Mouse (Mus musculus): Measurements from ENCODE around the gene Vapa. TPM values are rescaled to one million over a fixed set of nuclear protein-coding genes. Genes with fewer than 3 reads are reported as not detected.
"Not testable (repeated sequence)": the region's sequence is repeated elsewhere in the genome, so short reads cannot be mapped to it uniquely, and the experiment has no call there.

Vapa gene
- 100 to 1,000 TPM; 108 to 115 TPM for total RNA-seq (2021)
- long read RNA-seq, experiment 1, transcript Vapa-201 (6 exons, 3,369 nt) = major isoform, 473 of 512 reads
- long read RNA-seq, experiment 1, partial matches to known transcripts = 8 of 512 reads
- long read RNA-seq, experiment 1, other reads (novel, unspliced or antisense) = 31 of 512 reads
- long read RNA-seq, experiment 2, transcript Vapa-201 (6 exons, 3,369 nt) = major isoform, 208 of 225 reads
- long read RNA-seq, experiment 2, partial matches to known transcripts = 5 of 225 reads
- long read RNA-seq, experiment 2, other reads (novel, unspliced or antisense) = 12 of 225 reads

GRCm38 (mm10) chr17:65613463-65614412 lies at the start of gene Vapa:
Gene Vapa (minus strand): TSS chr17:65613555.
- peak; percentile 99 for DNase-seq

DNA sequence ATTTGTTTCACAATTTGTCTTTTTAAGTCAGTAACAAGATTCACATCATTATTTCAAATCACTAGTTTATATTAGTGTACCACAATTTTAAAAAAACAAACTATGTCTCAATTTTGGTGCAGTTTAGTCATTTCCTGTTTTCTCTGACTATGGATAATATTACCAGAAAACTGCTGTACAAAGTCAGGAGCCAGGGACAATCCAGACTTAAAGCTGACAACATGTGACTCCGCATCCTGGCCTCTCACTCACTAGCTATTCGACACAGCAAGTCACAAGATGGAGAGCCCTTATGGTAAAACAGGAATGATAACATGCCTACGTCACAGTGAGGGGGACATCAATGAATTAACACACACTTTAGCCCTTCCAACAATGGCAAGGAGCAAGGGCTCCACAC lies 49.3 kb upstream of the Vapa start:
- DNase-seq = no peak

DNA sequence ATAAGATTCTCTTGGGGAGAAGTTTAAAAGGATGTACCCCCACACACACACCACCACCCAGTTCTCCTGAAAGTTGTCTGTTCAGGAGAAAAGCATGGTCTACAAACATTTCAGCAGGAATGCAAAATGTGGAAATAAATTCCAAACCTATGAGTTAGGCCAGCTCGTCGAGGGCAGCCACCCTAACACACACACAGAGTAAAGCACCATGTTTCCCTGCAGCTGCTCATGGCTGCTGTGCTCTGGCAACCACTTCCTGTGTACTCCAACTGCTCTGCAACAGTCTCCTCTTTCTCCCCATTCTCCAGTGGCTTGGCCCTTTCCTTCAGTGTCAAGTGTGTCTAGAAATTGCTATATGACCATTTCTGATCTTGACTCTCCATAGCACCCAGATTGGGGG lies 45.1 kb upstream of the Vapa start:
- DNase-seq = no peak

- no peak for DNase-seq
Measured at GRCm38 (mm10) chr17:65657958-65658357, 44.6 kb upstream of the Vapa start.

- DNase-seq = no peak
Measured at GRCm38 (mm10) chr17:65656731-65657130, 43.4 kb upstream of the Vapa start.

DNA sequence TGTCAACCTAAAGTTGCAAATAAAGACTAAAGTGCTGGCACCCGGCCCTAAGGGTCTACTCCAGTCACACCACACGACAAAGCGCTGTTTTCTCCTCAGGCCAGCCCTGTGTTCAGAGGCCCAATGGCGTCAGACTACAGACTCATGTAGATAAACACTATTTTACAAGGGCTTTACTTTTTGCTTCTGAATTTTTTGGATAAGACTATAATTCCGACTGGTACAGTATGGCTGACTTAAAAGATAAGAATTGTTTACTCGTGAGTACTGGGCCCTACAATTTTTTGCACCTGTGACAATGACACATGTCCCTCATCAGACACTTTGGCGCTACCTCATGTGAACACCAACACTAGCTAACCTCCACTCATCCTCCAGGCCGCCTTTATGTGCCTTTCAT lies 42.7 kb upstream of the Vapa start:
- DNase-seq = no peak

GRCm38 (mm10) chr17:65655608-65656007 lies 42.3 kb upstream of the Vapa start:
- DNase-seq = no peak

DNA sequence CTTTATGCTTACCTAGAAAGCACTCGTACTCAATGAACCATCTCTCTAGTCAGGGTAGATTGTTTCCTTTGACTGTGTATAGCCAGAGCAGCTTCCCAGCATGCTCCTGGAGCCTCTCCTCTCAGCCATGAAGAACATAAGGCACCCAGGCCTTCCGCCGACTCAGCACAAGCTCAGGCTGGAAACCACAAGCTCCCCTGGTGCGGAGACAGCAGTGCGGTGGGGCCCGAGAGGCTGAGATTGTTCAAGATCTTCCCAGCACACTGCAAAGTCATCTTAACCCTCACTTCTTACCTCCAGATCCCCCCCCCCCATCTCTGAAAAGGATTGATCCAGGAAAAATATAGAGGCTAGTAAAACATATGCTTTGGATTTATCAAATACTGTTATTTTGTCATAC lies 37.2 kb upstream of the Vapa start:
- no peak for DNase-seq

DNA sequence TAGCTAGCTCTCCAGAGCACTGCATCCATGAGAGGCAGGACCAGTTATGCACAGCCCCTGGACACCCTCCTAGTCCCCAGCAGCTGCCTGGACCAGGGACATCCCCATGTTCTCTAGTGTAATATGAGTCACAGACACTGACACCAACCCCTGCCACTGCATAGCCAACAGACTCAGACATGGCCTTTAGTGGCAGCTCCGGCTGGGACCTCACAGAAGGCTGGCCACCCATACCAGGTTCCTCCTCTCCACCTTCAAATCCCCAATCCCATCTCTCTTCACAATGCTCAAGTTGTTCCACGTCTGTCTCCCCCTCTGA lies 35.8 kb upstream of the Vapa start:
- peak; percentile 31 for DNase-seq

DNA sequence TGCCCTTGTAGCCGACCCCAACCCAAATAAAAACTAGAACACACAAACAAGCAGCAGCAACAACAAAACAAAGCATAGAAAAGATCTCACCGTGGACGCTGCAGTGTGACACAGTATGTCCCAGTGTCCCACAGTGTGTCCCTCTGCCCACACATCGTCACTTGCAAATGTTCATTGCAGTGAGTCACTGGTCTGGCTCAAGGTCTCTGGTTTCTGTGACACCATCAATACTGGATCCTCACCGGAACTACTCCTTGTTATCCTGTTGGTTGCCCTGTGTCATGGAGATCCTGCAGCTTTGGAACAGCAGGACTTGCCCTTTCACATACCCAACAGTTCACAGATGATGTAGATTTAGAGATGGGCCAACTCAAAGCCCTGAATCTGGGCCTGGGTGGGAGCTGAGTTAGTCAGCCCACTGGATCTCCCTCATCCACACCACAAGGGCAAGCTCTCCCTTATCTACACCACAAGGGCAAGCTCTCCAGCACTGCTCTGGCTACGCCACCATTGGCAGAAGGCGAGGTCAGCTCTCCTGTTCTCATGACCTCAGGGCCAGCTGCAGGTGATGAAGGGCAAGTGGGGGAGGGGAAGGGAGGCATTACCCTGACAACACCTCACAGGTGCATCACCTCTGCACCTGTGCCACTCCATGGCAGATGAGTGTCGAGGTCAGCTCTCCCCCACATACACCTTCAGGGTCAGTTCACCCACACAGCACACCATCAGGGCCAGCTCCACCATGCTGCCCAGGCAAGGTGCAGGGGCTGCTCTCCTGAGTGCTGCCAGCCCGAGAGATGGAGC lies 35.2 kb upstream of the Vapa start:
- peak; percentile 66 for DNase-seq

DNA sequence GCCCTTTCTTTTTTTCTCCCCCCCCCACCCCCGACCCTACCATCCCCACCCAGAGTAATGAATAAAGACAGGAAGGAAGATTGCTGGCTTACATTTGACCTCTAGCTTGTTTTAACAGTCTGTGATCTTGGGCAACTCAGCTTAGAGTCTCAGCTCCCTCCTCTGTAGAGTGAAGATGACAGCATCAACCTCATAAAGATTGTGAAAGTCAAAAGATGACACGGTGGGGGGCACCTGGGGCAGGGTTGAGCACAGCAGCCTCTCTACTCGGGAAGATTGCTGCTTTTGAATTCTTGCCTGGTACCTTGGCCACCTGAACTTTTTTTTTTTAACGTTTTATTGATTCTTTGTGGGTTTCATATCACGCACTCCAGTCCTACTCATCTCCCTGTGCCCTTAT lies 34.6 kb upstream of the Vapa start:
- no peak for DNase-seq

- peak; percentile 79 for DNase-seq
Measured at GRCm38 (mm10) chr17:65647226-65647625, 33.9 kb upstream of the Vapa start.

GRCm38 (mm10) chr17:65643579-65643978 lies 30.2 kb upstream of the Vapa start:
- no peak for DNase-seq

DNA sequence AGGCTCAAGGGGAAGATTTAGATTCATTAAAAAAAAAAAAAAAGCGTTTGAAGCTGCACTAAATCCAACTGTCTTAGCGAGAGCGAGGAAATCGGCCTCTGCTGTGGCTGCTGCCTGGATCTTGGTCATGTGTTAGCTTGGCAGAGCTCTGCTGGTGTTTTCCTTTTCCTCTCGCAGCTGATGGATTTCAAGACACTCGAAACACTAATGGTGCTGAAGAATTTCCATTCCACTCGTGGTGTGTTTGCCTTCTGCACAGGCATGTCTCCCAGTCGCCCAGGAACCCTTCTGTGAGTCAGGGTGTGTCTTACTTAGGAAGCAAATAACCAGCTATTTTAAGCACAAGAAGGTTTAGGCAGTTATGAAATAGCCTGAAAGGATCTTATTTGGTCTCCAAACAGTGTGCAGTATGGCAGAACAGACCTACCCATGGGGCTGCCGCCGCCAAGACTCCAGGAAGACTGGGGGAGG lies 29.7 kb upstream of the Vapa start:
- DNase-seq = no peak

- DNase-seq = no peak
Measured at GRCm38 (mm10) chr17:65642578-65642991, 29.2 kb upstream of the Vapa start.

- DNase-seq = no peak
Measured at GRCm38 (mm10) chr17:65641734-65642218, 28.4 kb upstream of the Vapa start, which contains the start of gene Txndc2. Gene Txndc2 (minus strand): TSS chr17:65642168.

DNA sequence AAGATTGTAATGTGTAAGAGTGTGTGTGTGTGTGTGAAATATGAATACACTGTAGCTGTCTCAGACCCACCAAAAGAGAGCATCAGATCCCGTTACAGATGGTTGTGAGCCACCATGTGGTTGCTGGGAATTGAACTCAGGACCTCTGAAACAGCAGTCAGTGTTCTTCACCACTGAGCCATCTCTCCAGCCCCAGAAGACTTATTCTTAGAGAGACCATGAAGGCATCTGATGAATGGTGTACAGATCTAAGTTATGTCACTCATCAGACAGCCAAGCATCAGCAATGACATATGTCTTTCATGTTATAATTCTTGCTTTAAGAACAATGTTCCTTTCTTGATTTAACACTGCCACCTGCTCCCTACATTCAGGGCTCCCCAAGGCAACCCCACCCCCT lies 25.8 kb upstream of the Vapa start:
- no peak for DNase-seq

DNA sequence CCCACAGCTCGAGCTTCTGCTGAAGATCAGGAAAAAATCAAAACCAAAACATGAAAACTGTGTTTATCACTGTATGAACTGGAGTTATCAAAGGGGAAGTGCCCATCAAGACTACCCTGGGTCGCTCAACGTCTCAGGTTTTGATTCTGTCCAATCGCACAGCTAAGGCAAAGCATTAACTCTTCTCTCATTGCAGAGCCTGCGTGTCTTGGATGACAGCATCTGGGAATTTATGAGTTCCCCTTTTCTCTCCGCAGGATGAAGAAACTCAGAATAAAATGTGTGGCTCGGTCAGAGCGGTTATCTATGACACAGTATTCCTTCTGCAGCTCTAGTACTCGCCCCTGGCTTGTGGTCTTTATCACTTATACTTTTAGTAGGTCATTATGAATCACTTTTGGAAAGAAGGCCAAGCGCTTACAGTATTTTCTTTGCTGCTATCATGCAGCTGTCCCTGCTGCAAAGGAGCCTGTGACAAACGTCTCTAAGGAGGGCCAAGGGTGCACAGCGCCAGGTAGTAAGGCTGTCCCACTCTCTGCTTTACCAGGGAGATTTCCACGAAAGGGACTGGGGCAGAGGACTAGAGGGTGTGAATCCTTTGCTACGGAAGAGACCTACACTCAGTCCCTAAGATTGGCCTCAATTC lies 22.5 kb upstream of the Vapa start:
- no peak for DNase-seq

DNA sequence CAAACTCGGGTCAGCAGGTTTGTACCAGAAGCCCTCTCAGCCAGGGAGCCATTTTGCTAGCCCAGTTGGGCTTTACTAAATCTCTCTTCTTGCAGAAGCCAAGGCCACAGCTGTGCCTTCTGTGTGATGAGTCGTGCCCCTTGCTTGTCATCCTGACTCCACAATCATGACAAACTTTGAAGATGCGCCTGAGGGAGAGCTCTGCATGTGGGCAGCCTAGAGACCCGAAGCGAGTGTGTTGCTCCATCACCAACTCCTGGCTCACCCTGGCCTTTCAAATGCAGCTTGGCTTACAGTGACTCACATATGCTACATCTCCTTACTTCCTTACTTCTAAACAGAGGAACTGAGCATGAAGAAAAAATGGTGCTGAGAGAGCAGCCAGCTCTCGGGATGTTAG lies 16.6 kb upstream of the Vapa start:
- no peak for DNase-seq

DNA sequence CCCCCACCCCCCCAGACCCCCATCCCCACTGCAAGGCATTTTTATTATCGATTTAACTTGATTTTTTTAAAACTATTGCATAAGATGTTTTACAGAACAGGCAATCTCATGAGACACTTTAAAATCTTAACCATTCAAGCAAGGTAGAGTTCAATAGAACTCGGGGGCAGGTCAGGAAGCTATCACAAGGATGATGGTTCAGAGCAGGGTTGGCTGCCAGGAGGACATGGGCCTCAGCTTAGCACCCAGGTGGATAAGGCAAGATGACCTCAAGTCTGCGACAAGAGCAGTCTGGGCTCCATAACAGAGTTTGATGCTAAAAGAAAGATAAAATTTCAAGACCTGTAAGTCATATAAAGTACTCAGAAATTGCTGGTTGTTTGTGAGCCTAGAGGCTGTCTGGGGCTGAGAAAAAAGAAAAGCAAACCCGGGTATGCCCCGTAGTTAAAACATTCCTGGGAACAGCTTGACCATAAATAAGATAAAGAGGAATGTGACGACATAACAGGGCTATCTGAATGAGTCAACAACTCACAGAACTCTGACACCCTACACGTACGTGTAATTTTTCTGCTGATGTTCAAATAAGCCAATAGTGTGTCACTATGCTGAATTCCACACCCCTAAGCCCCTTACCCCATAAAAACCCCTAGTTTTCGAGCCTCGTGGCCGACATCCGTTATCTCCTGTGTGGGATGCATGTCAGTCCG lies 15.6 kb upstream of the Vapa start:
- not testable (repeated sequence) for DNase-seq

GRCm38 (mm10) chr17:65626301-65626700 lies 12.9 kb upstream of the Vapa start:
- DNase-seq = no peak

Measured in adrenal gland, postnatal 10 days (tissue).